Mouse (Mus musculus) spleen, postnatal 10 days (tissue): ENCODE measurements around the gene Bcl9l.

Experiments
- DNase-seq, 2 experiments: peaks; one replicate each; pipeline ENCODE4 v3.0.0; 2021 to 2022; ENCODE audit warnings: low spot score in 2 of 2

Bcl9l gene

GRCm38 (mm10) chr9:44510872-44511601, 28.4 kb downstream of the Bcl9l start:
- no peak for DNase-seq

- peak in 1 of 2 experiments; percentile 67 for DNase-seq
Observed at GRCm38 (mm10) chr9:44511935-44512716, 29.5 kb downstream of the Bcl9l start.

GRCm38 (mm10) chr9:44512717-44513003, 30.0 kb downstream of the Bcl9l start:
- no peak for DNase-seq

GRCm38 (mm10) chr9:44513121-44513520, 30.5 kb downstream of the Bcl9l start:
- peak in 1 of 2 experiments; percentile 13 for DNase-seq

- peak in 1 of 2 experiments; percentile 16 for DNase-seq
Observed at GRCm38 (mm10) chr9:44513610-44514009, 31.0 kb downstream of the Bcl9l start.

- DNase-seq = no peak
Observed at GRCm38 (mm10) chr9:44514147-44514546, 31.5 kb downstream of the Bcl9l start.

- DNase-seq = peak in 1 of 2 experiments; percentile 55
Observed at GRCm38 (mm10) chr9:44515131-44515751, 32.6 kb downstream of the Bcl9l start.

- no peak for DNase-seq
Observed at GRCm38 (mm10) chr9:44515891-44516290, 33.3 kb downstream of the Bcl9l start.

GRCm38 (mm10) chr9:44517368-44517767, 34.7 kb downstream of the Bcl9l start:
- DNase-seq = peak in 1 of 2 experiments; percentile 13

- no peak for DNase-seq
Observed at GRCm38 (mm10) chr9:44518068-44518467, 35.4 kb downstream of the Bcl9l start.

GRCm38 (mm10) chr9:44521927-44522326, 39.3 kb downstream of the Bcl9l start:
- no peak for DNase-seq

GRCm38 (mm10) chr9:44523686-44524085, 41.1 kb downstream of the Bcl9l start:
- no peak for DNase-seq

- DNase-seq = peak in 1 of 2 experiments; percentile 8
Observed at GRCm38 (mm10) chr9:44524235-44524826, 41.7 kb downstream of the Bcl9l start.

- no peak for DNase-seq
Observed at GRCm38 (mm10) chr9:44525001-44525400, 42.4 kb downstream of the Bcl9l start.

- DNase-seq = no peak
Observed at GRCm38 (mm10) chr9:44525589-44525988, 43.0 kb downstream of the Bcl9l start.

GRCm38 (mm10) chr9:44526337-44527112, 43.9 kb downstream of the Bcl9l start:
- DNase-seq = peak; percentile 29 to 73

GRCm38 (mm10) chr9:44528340-44528739, 45.7 kb downstream of the Bcl9l start:
- no peak for DNase-seq

GRCm38 (mm10) chr9:44532991-44533580, 50.5 kb downstream of the Bcl9l start:
- no peak for DNase-seq

GRCm38 (mm10) chr9:44537625-44538301, 55.1 kb downstream of the Bcl9l start:
- DNase-seq = no peak

GRCm38 (mm10) chr9:44539816-44540421, 57.3 kb downstream of the Bcl9l start:
- no peak for DNase-seq
